Mouse (Mus musculus) ovary, postnatal 14 days (tissue): ENCODE measurements around the gene Zfp384.
A peak's percentile ranks its signal among the peaks of the same experiment; 100 is the strongest.
"Not testable (repeated sequence)": the region's sequence is repeated elsewhere in the genome, so short reads cannot be mapped to it uniquely, and the experiment has no call there.

Source experiments
- DNase-seq: peaks from one replicate; pipeline ENCODE4 v3.0.0; 2022; ENCODE audit warnings: low spot score

Gene Zfp384

GRCm38 (mm10) chr6:125017682-125018081 is 8.7 kb downstream of the Zfp384 start:
- no peak for DNase-seq

DNA sequence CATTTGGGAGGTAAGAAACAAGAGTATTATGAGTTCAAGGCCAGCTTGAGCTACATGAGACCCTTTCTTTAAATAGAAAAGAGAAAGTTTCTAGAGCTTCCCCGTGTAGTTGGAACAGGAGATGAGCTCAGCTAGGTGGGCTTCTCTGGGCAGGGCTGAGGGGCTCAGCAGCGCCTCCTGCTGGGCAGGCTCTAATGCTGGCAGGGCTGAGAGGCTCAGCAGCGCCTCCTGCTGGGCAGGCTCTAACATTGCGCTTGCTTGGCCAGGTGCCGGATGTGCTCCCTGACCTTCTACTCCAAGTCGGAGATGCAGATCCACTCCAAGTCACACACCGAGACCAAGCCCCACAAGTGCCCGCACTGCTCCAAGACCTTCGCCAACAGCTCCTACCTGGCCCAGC is 21.6 kb downstream of the Zfp384 start:
- peak; percentile 65 for DNase-seq

GRCm38 (mm10) chr6:125031604-125032003 is 22.7 kb downstream of the Zfp384 start:
- DNase-seq = no peak

GRCm38 (mm10) chr6:125038666-125039065 is 29.7 kb downstream of the Zfp384 start:
- no peak for DNase-seq

GRCm38 (mm10) chr6:125039131-125039530 is 30.2 kb downstream of the Zfp384 start:
- no peak for DNase-seq

- peak; percentile 72 for DNase-seq
These were observed 30.7 kb downstream of the Zfp384 start, which contains the start of gene Ing4 for GRCm38 (mm10) chr6:125039533-125040153. Ing4 (plus strand) TSS chr6:125039760.

- DNase-seq = no peak
These were observed 31.3 kb downstream of the Zfp384 start for GRCm38 (mm10) chr6:125040221-125040620.

GRCm38 (mm10) chr6:125041047-125041446 is 32.1 kb downstream of the Zfp384 start:
- no peak for DNase-seq

GRCm38 (mm10) chr6:125042081-125042480 is 33.1 kb downstream of the Zfp384 start:
- no peak for DNase-seq

DNA sequence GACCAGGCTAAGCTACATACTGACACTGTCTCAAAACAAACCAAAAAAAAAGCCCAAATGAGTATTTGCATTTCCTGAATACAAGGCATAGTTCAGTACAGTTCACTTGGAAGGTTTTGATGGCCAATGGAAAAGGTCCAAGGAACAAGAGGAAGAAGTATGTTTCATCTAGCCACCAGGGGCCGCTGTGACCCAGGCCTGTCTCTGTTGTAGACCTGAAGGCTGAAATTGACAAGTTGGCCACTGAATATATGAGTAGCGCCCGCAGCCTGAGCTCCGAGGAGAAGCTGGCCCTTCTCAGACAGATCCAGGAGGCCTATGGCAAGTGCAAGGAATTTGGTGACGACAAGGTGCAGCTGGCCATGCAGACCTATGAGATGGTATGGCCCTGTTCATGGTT is 37.7 kb downstream of the Zfp384 start:
- peak; percentile 63 for DNase-seq

GRCm38 (mm10) chr6:125049678-125050077 is 40.7 kb downstream of the Zfp384 start, which contains the start of gene Acrbp:
Acrbp (plus strand) TSS chr6:125049689.
- no peak for DNase-seq

GRCm38 (mm10) chr6:125051237-125051636 is 42.3 kb downstream of the Zfp384 start:
- no peak for DNase-seq

DNA sequence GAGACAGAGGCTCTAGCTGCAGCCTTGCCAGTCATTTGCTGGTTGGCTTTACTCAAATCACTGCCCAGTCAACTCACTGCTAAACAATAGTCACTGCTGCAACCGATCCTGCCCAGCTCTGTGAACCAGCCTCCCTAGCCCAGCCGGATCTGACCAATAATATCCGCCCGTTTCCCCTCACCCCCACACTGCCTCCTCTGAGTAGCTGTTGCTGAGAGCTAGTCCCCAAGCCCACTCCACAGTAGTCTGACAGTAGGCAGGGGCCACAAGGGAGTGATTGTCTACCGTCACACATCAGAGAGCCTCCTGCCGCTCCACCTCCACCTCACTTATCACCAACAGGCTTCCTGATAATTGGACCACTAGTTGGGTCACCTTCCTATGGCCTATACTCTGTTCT is 52.5 kb downstream of the Zfp384 start:
- DNase-seq = no peak

DNA sequence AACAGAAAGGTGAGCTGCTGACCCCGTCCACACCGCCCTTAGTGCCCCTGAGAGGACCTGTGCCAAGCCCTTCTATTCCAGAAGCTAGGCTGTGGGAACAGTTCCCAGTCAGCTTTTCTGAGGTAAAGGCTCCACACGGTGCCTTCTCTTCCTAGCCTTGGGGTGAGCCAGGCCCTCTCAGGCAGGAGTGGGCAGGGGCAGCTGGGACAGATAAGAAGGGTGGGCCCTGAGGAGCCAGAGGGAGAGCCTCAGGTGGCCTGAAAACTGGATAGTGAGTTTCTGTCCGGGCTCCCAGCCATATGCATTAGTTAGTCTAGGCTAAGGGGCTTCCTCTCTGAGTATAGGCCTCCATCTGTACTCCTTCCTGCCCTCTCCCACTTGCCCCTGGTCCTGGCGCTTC is 53.6 kb downstream of the Zfp384 start:
- no peak for DNase-seq

DNA sequence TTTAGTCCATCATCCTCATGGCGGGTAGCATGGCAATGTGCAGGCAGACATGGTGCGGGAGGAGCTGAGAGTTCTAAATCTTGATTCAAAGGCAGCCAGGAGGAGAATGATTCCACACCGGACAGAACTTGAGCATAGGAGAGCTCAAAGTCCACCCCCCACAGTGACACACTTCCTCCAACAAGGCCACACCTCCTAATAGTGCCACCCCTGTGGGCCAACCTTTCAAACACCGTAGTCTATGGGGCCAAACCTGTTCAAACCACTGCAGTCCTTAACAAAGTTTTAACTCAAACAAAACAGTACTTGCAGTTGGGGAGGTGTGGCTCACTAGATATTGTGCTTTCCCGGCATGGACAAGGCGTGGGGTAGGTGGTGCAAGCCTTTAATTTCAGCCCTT is 55.0 kb downstream of the Zfp384 start:
- no peak for DNase-seq

DNA sequence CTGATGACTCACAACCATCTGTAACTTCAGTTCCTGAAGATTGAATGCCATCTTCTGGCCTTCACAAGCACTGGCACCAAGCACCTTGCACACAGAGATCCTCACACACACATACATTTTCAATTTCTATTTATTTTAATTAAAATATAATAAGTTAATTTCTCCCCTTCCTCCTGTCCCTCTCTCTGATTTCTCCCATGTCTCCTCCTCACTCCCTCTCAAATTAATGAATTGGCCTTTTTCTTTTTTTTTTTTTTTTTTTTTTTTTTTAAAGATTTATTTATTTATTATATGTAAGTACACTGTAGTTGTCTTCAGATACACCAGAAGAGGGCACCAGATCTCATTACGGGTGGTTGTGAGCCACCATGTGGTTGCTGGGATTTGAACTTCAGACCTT is 56.3 kb downstream of the Zfp384 start:
- not testable (repeated sequence) for DNase-seq

DNA sequence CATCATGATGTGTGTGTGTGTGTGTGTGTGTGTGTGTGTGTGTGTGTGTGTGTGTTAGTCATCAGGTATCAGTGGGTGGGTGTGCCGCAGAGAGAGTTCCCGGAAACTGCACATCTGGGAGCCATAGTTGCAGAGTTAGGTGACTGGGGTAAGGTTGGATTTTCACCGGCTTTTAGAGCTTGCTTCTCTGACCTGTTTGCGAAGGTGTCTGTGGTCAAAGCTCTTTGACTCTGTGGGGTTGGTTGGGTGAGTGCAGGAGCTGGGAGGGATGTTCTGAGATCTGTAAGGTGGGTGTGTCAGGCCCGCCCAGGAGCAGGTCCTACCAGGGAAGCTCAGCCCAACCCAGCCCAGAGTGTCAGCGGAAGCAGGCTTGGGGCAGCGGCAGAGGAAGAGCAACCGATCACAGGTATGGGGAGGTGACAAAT is 58.6 kb downstream of the Zfp384 start, which contains the start of gene Lpar5:
Gene Lpar5 (plus strand): TSS at position 350 of the 425 bp plus-strand sequence.
- DNase-seq = no peak

GRCm38 (mm10) chr6:125071170-125071895 is 62.4 kb downstream of the Zfp384 start:
- DNase-seq = no peak

GRCm38 (mm10) chr6:125071896-125072279 is 62.9 kb downstream of the Zfp384 start:
- no peak for DNase-seq

- DNase-seq = no peak
These were observed 64.9 kb downstream of the Zfp384 start for GRCm38 (mm10) chr6:125073825-125074224.

- no peak for DNase-seq
These were observed 72.4 kb downstream of the Zfp384 start for GRCm38 (mm10) chr6:125081394-125081793.

DNA sequence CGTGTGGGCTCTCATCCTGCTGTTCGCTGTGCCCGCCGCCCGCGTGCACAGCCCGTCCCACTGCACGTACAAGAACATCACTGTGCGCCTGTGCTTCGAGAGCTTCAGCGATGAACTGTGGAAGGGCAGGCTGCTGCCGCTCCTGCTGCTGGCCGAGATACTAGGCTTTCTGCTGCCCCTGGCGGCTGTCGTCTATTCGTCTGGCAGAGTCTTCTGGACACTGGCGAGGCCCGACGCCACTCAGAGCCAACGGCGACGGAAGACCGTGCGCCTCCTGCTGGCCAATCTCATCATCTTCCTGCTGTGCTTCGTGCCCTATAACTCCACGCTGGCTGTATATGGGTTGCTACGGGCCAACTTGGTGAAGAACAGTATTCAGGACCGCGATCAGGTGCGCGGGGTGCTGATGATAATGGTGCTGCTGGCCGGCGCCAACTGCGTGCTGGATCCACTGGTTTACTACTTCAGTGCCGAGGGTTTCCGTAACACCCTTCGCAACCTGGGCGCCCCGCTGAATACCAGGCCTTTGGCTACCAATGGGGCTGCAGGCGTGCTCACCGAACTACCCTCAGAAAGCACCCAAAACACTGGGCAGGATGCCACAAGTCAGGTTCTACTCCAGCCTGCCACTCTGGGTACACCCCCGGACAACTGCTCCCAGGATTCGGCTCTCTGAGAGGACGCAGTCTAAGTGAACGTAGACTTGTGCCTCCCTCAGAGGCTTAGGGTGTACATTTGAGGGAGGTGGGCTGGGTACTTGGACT is 73.0 kb downstream of the Zfp384 start:
- peak; percentile 88 for DNase-seq
